Mouse (Mus musculus) cerebellum, postnatal 4 days (tissue): ENCODE measurements around the gene Smc3.
A peak's percentile ranks its signal among the peaks of the same experiment; 100 is the strongest.
"Not testable (repeated sequence)": the region's sequence is repeated elsewhere in the genome, so short reads cannot be mapped to it uniquely, and the experiment has no call there.

Experiments
- DNase-seq, 2 experiments: peaks; one replicate each; pipeline ENCODE4 v3.0.0; 2022; ENCODE audit warnings: low spot score in 2 of 2, mixed read lengths in 1 of 2

Smc3 gene

DNA sequence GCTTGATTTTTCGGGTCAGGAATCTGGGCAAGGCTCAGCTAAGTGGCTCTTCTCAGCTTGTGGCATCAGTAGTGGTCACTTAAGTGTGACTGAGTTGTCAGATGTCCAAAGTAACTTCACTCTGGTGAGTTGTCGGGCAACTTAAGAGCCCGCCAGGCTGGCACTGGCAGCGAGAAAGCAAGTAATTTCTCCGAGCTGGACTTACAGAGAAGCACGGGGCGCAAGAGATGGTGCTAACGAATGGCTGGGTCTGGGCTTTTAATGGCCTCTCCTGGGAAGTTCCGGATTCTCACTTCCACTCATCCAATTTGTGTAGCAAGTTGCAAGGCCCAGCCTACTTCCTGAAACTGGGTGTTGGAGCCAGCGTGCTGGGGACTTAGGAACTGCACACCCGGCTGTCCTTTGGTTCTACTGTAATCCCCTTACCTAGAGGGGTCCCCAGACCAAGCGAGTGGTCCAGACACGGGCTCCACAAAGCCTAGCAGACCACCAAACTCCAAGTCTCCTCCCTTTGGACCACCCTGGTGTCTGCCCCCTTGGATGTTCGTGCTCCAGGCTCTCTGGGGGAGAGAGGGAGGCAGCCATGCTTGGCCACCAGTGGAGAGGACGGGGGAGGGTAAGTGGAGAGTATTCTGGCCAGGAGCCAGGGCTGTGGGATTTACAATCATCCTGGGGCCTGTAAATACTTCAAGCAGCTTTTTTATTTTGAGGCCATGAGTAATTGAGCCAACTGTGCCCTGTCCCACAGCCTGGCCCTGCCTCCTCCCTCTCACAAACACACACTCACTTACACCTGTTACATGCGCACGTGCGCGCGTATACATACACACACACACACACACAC lies 53.6 kb downstream of the Smc3 start:
- no peak for DNase-seq

DNA sequence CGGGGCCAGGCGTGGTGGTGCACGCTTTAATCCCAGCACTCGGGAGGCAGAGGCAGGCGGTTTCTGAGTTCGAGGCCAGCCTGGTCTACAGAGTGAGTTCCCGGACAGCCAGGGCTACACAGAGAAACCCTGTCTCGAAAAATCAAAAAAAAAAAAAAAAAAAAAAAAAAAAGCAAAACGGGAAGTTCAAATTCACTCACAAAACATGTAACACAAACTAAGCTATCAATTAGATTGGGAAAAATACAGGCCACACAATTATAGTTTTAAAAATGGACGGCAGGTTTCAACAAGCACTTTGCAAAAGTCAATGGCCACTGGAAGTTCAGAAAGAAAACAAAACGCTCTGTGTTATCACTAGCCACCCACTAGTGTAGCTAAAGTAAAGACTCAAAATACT lies 56.2 kb downstream of the Smc3 start:
- not testable (repeated sequence) for DNase-seq

DNA sequence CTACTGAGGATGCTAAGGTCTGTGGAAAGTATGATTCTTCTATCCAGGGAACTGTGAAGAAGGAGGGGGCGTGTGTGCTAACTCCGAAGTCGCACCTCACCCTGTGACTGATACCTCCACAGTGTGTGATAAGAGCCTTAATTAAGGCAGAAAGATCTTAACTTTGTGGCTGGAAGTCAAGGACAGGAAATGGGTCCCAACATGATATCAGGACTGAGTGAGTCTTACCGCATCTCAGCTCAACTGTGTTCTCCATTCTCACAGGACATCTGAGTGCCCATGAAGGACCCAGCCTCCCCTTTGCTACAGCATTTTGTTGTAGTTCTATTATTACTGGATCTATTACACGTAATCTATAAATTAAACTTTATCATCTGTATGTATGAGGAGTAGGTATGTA lies 57.2 kb downstream of the Smc3 start:
- DNase-seq: no peak

DNA sequence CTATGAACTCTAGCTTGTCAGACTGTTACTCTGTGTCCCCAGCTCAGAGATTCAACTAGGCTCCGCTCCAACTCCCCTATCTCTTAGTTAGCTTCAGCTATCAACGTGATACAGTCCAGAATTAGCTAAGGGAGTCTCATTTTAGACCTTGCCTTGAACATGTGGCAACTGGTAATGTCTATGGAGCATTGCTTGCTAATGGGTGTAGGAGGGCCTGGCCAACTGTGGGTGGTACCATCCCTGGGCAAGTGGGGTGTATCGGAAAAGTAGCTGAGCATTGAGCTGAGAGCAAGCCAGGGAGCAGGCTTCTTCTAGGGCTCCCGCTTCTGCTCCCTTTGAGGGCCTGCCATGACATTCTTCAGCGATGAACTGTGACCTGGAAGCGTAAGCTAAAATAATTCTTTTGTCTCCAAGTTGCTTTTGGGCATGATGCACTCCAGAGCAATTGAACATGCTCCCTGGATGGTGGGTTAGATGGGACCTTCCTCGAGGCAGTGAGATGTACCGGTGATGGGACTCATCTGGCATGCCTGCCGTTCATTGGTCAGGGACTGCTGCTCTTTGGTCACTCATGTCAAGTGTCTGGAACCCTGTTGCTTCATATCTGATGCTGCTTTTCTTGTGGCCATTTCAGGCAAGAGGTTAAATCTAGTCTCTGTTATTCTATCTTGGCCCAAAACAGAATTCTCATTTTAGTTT lies 60.7 kb downstream of the Smc3 start:
- DNase-seq: no peak

DNA sequence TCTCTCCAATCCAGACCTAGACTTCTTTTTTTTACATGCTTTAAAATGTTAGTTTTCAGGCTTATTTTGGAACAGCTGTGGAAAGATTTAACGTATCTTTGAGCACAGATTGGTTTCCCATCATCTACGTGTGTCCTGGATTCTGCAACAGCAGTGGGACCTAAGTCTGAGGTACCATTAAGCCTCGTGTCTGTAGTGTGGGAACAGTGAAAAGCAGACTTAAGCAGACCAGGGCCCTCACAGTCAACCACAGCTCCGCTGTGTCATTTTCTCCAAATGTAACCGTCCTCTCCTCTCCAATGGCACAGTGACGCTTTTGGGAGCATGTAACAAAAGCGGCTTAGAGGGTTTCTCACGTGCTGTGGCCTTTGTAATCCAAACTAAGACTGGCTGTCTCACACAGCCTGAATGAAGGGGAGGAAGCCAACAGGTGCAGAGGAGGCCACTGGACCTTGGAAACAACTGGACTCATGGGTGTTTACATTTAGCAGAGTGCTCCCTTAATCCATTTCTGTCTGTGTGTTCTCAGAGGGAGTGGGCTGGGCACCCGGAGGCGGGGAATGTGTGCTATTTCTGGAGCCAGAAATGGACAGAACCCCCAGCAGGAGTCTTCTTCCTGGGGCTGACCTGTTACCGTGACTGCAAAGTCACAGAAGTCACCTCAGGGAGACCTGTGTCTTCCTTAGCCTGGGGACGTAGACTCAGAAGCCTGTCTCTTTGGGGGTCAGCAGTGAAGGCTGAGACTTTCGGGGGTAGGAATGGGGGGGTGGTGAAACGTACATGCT lies 61.9 kb downstream of the Smc3 start:
- DNase-seq: no peak

DNA sequence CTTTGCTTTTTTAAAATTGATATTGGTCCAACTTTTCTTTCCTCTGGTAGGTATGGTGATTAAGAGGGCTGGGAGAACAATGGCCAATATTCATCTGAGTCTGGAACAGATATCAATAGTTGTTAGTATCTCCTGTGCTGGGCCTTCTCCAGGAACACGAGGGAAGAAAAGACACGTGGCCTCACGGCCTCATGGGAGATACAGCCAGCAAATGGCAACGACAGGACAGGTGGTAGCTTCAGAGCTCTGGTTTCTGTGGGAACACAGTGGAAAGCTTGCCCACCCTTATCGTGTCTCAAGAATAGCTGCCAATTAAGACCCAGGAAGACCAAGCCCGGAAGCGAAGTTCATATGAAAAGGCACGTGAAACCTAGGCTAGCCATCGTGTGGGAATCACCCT lies 64.6 kb downstream of the Smc3 start:
- DNase-seq: no peak

DNA sequence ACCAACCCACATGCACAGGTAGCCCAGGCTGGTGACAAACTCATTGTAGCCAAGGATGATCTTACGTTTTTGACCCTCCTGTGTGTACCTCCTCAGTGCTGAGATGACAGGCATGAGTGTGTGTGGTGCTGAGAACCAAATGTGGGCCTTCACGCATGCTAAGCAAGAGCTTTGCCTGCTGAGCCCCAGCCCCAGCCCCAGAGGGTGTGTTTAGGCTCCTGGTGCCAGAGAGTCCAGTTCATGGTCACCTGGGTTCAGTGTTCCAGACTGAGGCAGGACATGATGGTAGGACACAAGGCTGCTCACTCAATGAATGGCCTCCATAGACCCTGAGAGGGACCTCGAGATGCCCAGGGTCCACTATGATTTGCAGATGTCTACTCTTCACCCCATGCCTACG lies 65.2 kb downstream of the Smc3 start:
- no peak for DNase-seq

DNA sequence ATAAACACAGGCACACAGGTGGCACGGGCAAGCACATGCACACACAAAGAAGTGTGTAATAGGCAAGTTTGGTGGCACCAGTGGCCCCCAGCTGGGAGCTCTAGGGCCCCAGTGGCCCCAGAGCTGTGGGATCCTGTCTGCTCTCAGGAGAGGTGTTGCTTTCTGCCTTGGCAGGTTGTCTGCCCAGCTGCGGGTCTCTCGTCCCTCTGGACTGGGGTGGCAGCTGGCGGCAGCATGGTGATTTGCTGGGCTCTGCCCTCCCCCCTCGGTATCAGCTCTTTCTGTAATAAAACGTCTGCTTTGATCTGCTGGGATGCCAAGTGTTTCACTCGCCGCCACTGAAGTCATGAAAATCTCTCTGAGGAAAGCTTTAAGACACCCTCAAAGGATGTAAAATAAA lies 66.5 kb downstream of the Smc3 start:
- no peak for DNase-seq

DNA sequence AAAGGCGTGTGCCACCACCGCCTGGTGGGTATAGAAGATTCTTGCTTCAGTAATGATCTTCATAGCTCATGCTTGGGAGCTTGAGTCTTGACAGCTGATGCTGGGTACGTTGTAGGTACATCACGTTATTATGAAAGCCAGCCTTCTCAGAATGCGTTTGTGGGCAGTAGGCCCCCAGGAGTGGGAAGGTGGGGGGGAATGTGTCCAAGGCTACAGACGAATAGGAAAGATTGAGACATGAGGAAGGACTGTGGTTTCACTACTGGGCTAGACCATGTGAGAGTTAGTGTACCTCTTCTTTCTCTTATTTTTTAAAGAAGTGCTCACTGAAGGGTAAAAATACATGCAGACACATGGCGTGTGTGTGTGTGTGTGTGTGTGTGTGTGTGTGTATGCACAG lies 68.6 kb downstream of the Smc3 start:
- no peak for DNase-seq

DNA sequence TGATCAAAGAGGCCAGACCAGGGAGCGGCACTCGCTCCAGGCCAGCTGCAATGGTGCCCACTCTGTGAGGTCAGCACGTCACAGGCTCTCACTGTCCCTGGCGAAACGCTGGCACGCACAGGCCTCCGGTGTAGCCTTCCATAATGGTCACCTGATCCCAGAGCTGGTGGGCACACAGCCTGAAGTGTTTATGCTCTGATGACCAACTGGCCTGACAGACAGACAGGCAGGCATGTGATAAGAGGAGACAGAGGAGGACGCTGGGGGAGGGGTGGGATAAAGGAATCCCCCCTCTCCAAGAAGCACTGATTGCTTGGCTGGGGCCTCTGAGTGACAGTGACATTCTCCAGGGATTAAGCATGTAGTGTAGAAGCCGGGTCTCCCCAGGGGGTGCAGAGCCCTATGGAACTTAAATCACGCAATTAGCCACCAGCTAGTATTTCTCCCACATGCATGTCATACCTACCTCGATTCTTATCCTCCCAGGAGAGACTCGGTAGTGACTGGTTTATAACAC lies 70.5 kb downstream of the Smc3 start:
- DNase-seq: no peak

DNA sequence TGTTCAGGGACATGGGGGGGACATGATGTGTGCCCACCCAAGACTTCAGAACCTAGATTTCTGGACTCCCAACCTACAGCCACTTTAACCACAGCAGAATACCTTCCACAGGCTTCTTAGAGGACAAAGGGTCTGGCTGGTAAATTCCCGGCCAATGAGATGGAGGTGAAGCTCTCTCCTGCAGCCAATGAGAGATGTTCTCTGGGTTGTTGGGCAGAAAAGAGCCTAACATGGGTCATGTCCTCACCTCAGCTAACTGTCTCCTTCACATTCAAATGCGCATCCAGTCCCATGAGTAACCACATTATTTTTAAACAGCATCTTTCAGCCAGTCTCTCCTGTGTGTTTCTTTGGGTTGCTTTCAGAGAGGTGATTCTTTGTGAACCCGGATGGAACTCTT lies 71.2 kb downstream of the Smc3 start:
- DNase-seq: no peak

DNA sequence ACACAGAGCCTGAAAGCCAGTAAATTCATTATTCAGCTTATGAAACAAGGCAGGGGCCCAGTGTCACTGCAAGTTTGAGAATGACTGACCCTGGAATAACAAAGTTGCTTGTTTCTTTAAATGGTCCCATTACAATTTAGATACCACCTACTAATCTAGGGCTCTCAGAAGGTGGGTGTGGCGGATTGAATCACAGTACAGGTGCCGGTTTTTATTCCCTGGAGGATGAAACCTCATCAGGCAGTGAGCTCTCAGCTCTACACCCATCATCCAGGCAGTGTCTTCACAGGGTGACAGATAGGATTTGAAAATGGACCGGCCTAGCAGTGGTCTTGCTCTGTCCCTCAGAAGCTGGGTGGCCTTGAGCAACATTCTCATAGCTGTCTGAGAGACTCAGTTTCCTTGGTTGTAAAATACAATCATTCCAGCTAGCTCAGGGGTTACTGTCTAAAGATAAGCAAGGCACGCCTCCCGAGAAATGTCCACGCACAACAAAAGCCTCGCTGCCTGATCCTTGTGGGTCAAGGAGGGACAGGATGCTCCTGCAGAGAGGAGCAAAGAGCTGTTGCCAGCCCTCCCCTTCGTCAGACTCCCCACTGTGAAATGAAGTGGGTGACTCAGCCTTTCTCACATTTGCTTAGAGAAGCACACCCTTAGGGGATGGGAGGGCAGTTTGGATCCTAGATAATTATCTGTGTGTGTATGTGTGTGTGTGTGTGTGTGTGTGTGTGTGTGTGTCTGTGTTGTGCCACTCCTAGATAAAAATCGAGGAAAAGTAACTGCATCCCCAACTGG lies 74.1 kb downstream of the Smc3 start:
- DNase-seq: no peak

DNA sequence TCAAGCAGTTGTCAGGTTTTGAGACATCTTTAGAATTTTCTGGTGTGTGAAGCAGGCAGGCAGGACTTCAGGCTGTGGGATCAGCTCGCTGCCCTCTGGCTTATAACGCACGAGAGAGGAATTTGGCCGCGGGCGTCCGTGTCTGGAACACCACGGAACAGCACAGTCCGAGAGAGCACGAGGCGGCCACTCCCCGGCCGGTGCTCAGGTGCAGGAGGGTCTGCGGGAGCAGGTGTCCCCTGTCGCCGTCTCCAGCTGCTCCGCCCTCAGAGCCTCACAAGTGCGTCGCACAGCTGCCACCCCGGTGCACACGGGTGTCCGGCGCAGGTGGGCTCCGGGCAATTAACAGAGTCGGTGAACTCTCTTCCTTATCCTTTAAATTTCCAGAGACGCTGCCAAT lies 76.0 kb downstream of the Smc3 start:
- DNase-seq: no peak

DNA sequence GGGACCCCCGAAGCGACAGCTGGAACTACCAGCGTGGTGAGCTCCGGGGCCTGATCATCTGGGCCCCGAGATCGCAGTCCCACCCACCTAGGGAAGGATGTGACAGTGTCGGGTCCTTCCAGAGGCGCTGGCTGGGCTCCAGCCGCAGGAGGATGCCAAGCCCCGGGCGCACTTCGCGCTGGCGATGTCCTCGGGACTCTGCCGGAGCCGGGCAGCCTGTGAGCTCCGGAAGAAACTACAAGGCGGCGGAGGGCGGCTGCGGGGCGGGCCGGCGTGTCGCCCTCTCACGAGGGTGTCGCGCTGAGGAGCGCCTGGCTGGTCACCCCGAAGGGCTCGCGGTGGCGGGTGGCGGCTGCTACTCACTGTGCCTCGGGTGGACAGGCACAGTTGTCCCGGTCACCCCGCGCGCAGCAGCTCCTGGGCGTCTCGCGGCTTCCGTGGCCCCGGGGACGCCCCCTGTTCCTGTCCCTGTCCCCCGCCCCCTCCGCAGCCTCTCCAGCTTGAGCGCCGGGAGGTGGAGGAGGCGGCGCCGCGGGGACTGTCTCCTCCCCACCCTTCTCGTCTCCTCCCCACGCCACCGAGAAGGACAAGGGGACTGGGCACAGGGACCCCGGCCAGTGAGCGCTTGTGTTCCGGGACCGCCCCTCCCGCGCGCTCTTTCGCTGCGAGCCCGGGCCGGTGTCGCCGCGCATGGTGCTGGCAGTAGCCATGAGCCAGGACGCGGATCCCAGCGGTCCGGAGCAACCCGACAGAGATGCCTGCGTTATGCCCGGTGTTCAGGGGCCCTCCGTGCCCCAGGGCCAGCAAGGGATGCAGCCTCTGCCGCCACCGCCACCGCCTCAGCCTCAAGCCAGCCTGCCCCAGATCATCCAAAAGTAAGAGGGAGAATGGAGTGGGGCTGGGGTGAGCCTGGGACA lies 76.8 kb downstream of the Smc3 start, which contains the start of gene Rbm20:
TSS of gene Rbm20 (plus strand) at position 589 of the 917 bp plus-strand sequence.
- DNase-seq: peak in 1 of 2 experiments; percentile 31

DNA sequence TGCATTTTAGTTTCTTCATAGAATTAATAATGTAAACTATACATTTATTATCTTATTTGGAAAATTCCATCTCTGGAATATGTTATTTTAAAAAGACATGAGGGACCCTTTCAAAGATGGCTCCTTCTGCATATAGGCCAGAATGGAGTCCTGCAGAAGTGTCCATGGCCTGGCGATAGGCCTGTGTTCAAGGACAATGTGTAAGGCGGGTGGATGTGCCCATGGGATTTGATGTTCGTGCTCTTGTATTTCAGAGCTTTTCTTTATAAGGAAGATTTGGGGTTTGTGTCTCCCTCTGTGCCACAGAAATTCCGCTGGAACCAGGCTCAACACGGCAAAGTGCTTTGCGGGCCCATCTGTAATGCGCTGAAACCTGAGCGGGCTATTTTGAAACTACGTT lies 79.0 kb downstream of the Smc3 start:
- DNase-seq: no peak

DNA sequence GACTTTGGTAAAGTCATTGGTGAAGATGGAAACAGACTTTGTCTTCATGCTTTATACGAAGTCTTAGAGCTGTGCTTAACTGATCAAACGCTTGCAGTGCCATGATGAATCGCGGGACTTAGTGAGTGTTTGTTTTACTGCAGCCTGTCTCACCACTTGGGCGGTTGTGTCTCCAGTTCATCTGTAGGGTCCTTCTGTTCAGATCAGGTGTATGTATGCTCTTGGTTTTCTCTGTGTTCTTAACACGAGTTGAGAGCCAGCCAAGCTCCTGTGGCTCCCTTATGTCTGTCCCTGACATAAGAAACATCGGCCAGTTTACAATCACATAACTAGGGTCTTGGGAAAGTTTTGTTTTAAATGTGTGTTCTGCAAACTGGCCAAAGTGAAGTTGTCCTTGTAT lies 79.8 kb downstream of the Smc3 start:
- DNase-seq: no peak

DNA sequence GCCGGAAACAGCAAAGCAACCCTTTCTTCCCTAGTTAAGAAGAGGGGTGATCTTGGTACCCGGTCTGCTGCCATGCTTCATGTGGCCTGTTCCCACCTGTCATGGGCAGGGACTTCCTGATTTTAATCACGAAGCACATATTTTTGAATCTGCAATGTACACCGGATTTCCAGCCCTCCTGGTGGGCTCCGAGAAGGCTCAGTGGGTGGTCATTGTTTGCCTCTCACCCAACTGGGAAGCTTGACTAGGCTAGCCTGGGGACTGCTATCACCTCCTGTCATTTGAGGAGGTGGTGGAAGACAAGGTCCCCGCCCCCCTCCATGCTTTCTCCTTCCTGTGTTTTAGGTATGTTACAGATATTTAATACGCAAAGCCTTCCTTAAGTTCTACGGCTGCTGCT lies 82.2 kb downstream of the Smc3 start:
- DNase-seq: no peak

DNA sequence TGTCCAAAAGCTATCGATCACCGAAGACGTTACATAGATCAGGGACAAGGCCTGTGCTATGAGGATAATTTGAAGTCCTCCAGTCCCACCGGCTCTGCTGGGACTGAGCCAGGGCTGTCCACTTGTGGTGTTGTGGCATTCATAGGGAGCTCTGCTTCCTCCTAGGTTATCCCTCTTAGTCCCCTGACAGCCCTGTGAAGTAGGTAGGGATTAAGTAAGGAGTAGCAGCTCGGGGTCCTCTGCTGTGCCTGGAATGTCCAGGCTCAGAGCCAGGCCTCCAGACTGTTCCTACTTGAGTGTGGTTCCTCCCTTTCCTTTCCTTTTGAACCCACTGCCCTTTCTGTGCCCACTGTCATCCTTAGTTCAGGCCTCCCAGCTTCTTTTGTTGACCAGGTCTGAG lies 87.4 kb downstream of the Smc3 start:
- DNase-seq: no peak

DNA sequence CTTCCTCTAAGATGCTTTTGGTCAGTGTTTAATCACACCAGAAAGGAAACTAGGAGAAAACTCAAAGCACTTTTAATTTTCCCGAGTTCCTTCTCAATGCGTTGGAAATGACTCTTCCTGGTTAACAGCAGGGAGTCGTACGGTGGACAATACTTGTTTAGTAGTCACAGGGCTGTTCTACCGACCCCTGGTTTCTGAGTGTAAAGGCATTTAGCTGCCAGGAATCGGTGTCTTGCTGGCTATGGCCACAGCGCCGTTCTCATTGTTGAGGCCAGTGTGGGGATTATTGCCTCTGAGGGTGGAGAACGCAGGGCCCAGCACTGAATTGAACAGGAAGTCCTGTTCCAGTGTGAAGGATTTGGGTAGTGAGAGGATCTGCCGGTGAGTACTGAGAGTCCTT lies 90.6 kb downstream of the Smc3 start:
- DNase-seq: no peak

DNA sequence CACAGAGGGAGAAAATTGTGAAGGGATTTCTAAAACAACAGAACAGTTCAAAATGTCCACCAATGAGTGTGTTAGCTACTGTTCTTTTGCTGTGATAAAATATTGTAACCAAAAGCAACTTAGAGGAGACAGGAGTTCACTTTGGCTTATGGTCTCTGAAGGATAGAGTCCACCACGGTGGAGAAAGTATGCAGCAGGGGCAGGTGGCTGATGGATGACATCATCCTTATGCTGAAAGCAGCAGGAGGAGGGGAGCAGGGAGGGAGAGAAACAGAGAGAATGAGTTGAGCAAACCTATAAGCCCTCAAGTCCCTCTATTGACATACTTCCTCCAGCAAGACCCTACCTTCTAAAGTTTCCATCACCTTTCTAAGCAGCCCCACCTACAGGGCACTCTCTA lies 93.8 kb downstream of the Smc3 start:
- no peak for DNase-seq
